Mouse (Mus musculus) heart, embryonic 14.5 days (tissue): ENCODE measurements around the gene Tceal6. TPM values are rescaled to one million over a fixed set of nuclear protein-coding genes. Genes with fewer than 3 reads are reported as not detected.
A peak's percentile ranks its signal among the peaks of the same experiment; 100 is the strongest.
"Not testable (repeated sequence)": the region's sequence is repeated elsewhere in the genome, so short reads cannot be mapped to it uniquely, and the experiment has no call there.

ENCODE experiments used
- ATAC-seq: fragments of 200-750 bp; cut with Nextera tagmentation; 2 replicates; pipeline ENCODE4 v1.8.0; 2017; ENCODE audit warnings: low read depth, moderate TSS enrichment; ENCODE audit not compliant: insufficient number of reproducible peaks, insufficient read depth, low FRiP score
- H3K27ac ChIP-seq, 2 experiments: fragments of 200-500 bp in 1 of 2; fragments of 300-500 bp in 1 of 2; sonication (generic) in 1 of 2; replicated peaks in 1 of 2; 2 replicates each; pipeline ENCODE4 v1.5.1; 2012 to 2014; ENCODE audit warnings: low read depth in 2 of 2, low read length in 2 of 2, control low read depth in 1 of 2, mild to moderate bottlenecking in 1 of 2, mixed read lengths in 1 of 2; ENCODE audit not compliant: control insufficient read depth in 1 of 2, insufficient read depth in 1 of 2
- H3K27me3 ChIP-seq: fragments of 300-500 bp; sonication (generic); 2 replicates; pipeline ENCODE4 v1.6.1; 2014; ENCODE audit warnings: mild to moderate bottlenecking, low read length, control low read depth; ENCODE audit not compliant: control insufficient read depth, insufficient read depth
- H3K36me3 ChIP-seq: fragments of 300-500 bp; sonication (generic); 2 replicates; pipeline ENCODE4 v1.6.1; 2014; ENCODE audit warnings: mild to moderate bottlenecking, control low read depth, low read length, mixed read lengths; ENCODE audit not compliant: control insufficient read depth, insufficient read depth
- H3K4me1 ChIP-seq, 2 experiments: fragments of 200-500 bp in 1 of 2; fragments of 300-500 bp in 1 of 2; sonication (generic) in 1 of 2; 2 replicates each; pipeline ENCODE4 v1.6.1; 2012 to 2014; ENCODE audit warnings: low read length in 2 of 2, control low read depth in 1 of 2, mixed read lengths in 1 of 2; ENCODE audit not compliant: control insufficient read depth in 2 of 2, insufficient read depth in 2 of 2
- H3K4me2 ChIP-seq: fragments of 300-500 bp; sonication (generic); 2 replicates; pipeline ENCODE4 v1.6.1; 2014; ENCODE audit warnings: mild to moderate bottlenecking, low read length
- H3K4me3 ChIP-seq, 2 experiments: fragments of 200-500 bp in 1 of 2; fragments of 300-500 bp in 1 of 2; sonication (generic) in 1 of 2; 2 replicates each; pipeline ENCODE4 v1.5.1; 2012 to 2014; ENCODE audit warnings: low read length in 2 of 2, mild to moderate bottlenecking in 2 of 2, control low read depth in 1 of 2, low read depth in 1 of 2, moderate library complexity in 1 of 2; ENCODE audit not compliant: control insufficient read depth in 1 of 2, insufficient read depth in 1 of 2
- H3K9ac ChIP-seq: fragments of 300-500 bp; sonication (generic); 2 replicates; pipeline ENCODE4 v1.6.1; 2014; ENCODE audit warnings: mild to moderate bottlenecking, low read length
- H3K9me3 ChIP-seq: fragments of 300-500 bp; sonication (generic); 2 replicates; pipeline ENCODE4 v1.6.1; 2016; ENCODE audit warnings: low read length, control low read depth; ENCODE audit not compliant: control insufficient read depth
- WGBS: fragments of 180-500 bp; shearing (Covaris S2); extraction: QIAGEN DNeasy Blood & Tissue Kit; methylation state at CpG from one replicate; pipeline ENCODE4 v1.1.7; 2014; 5-methylcytosine and 5-hydroxymethylcytosine counted together
- polyA plus RNA-seq: library from polyadenylated mRNA; unstranded; fragments of >200 nt; fragmentation: Nextera tagmentation; extraction: Ambion mirVana; gene quantifications from 2 replicates; pipeline ENCODE4 v1.2.1, GENCODE M21; 2014

The Tceal6 gene
- 0.67 TPM in 1 of 2 replicates, not detected in the other for polyA plus RNA-seq

DNA sequence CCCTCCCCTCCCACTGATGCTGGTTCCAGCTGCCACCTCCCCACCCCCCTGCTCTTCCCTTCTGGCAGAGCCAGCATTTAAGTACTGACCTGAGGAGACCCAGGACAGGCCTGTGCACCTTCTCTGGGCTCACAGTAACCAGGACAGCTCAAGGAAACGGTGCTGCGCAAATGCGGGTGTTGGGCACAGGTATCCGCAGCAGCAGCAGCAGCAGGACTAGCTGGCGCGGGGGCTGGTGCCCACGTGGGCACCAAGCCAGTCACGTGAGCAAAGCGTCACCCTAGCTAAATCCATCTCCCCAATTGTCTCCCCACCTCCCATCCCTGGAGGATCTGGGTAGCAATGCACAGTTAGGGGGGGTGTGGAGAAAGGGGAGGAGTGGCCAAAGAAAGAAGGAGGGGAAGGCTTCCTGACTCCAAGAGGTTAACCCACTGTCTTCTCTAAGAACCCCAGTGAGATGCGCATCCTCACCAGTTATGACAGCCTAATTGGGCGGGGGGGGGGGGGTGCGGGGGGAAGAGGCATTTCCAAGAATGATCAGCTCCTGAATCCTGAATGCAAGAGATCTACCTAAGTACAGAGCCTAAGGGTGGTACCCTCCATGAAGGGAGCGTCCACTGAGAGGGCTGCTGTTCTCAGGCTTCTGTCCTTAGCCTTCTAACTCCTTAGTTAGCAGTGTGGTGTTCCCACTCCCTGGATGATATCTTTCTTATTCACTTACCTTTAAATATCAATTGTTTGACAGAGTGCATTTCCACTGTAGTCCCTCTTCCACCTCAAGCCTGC lies at the start of gene Tceal6:
Gene Tceal6, minus strand, starts transcription at position 252 of the 786 bp plus-strand sequence.
- ATAC-seq, result no peak
- Histone ChIP-seq H3K27me3 (peaks cover 4% of the 10 kb centered on the region; the same call in 1 of the 2 replicates), H3K27ac (no peak within 1 kb of the TSS), H3K4me2 (peak within 1 kb of the TSS; percentile 63), H3K4me3 (peak within 1 kb of the TSS; percentile 32 to 34), H3K4me1 (no peaks in the 10 kb centered on the region), H3K9me3 (no peaks in the 10 kb centered on the region), H3K9ac (no peak within 1 kb of the TSS; the same call in 1 of the 2 replicates), H3K36me3 (no peaks in the 10 kb centered on the region)
- 25% methylated on average over 12 of the region's 13 CpGs for WGBS

DNA sequence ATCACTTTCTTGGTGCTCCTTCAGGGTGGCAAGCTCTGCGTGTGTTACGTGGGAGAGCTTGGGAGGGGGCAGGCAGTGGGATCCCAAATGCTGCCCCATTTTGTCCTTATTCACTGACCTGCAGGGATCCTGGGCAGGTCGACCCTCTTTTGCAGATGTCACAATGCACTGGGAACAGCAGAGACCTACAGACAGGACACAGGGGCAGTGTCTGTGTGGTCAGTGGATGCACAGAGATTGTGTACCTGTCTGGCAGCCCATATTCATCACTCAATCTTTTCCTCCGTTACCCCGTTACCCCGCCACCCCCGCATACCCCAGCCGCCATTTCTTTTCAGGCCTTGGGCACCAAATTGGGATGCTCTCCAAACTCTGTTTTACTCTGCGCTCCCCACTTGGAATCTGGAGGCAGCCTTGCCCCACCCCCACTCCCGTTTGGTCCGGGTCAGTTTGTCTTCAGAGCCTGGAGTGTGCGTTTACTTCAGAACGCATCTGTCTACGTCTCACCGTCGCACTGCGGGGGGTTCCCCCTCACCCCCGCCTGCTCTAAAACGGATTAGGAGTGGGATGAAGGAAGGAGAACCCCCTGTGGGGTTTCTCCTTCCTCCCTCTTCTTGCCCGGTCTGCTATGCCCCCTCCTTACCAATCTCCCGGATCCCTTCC lies 583 bp downstream of the Tceal6 start:
- H3K9me3 ChIP-seq, ATAC-seq, H3K9ac ChIP-seq, H3K27ac ChIP-seq, H3K36me3 ChIP-seq, H3K4me1 ChIP-seq, H3K27me3 ChIP-seq: not testable (repeated sequence)
- H3K4me2 ChIP-seq, result peak overlapping the region; percentile 63
- peak overlapping the region; percentile 32 to 34 for H3K4me3 ChIP-seq
- WGBS, result 22% methylated on average over 21 of the region's 21 CpGs

- not testable (repeated sequence) for H3K4me1 ChIP-seq, H3K27me3 ChIP-seq, ATAC-seq, H3K9ac ChIP-seq, H3K9me3 ChIP-seq, H3K27ac ChIP-seq, H3K4me3 ChIP-seq, H3K36me3 ChIP-seq, H3K4me2 ChIP-seq
- WGBS, result no CpG with 5 or more reads among the region's 6 CpGs
Observed at GRCm38 (mm10) chrX:135189924-135190323, 20.6 kb downstream of the Tceal6 start.

- WGBS, result no CpG with 5 or more reads among the region's 3 CpGs
- not testable (repeated sequence) for H3K4me2 ChIP-seq, ATAC-seq, H3K9me3 ChIP-seq, H3K9ac ChIP-seq, H3K36me3 ChIP-seq, H3K4me1 ChIP-seq, H3K4me3 ChIP-seq, H3K27ac ChIP-seq, H3K27me3 ChIP-seq
Observed at GRCm38 (mm10) chrX:135188661-135189060, 21.8 kb downstream of the Tceal6 start.

DNA sequence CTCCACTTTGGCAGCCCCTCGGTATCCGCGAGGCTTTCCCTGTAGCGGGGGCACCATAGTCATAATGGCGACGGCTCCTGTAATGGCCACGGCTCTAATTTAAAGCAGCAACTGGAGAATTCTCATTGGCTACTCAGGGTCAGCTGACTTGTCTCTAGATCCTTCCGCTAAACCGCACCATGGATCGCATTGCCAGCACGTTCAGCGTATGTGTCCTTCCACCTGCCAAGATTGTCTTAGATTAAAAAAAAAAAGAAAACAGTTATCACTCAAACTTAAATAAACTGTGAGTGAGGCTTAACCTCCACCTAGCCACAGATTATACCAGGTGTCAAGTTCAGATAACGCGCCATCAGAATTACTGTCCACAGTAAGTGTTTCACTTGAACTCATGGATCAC lies 33.0 kb downstream of the Tceal6 start, which contains the start of gene Gm15023:
Gene Gm15023, minus strand, starts transcription at position 101 of the 400 bp plus-strand sequence.
- H3K27ac ChIP-seq, H3K9me3 ChIP-seq, H3K36me3 ChIP-seq, H3K9ac ChIP-seq, H3K27me3 ChIP-seq, H3K4me2 ChIP-seq, ATAC-seq, H3K4me1 ChIP-seq, H3K4me3 ChIP-seq: not testable (repeated sequence)
- 91% methylated on average over 5 of the region's 14 CpGs for WGBS

Other genes with a start within 250 kb of the Tceal6 start
- gene Nxf2, start 245.9 kb downstream of the Tceal6 start, polyA plus RNA-seq, result 0.28 and 0.42 TPM in 2 replicates
- gene Zmat1, start 201.5 kb downstream of the Tceal6 start, polyA plus RNA-seq, result 9.8 and 10.8 TPM in 2 replicates
- gene Gm15023, start 33.1 kb downstream of the Tceal6 start, polyA plus RNA-seq, result not detected in 2 replicates
- not detected in 2 replicates for gene Pramel3, start 91.6 kb upstream of the Tceal6 start, polyA plus RNA-seq
- 0.08 TPM in 1 of 2 replicates, not detected in the other for gene Gm5128, start 162.6 kb upstream of the Tceal6 start, polyA plus RNA-seq
- gene Gm7903, start 223.1 kb upstream of the Tceal6 start, polyA plus RNA-seq, result not detected in 2 replicates